Mouse (Mus musculus) E14TG2a.4 (cell line): ENCODE results near the gene Ak2.

ENCODE experiments used
- H3K27me3 ChIP-seq: 2 replicates; pipeline ENCODE4 v1.6.1; 2014; ENCODE audit warnings: low read length, control low read depth; ENCODE audit not compliant: insufficient read depth
- H3K36me3 ChIP-seq: 2 replicates; pipeline ENCODE4 v1.6.1; 2014; ENCODE audit warnings: low read length, control low read depth; ENCODE audit not compliant: insufficient read depth
- H3K4me1 ChIP-seq: replicated peaks from 2 replicates; pipeline ENCODE4 v1.6.1; 2014; ENCODE audit warnings: low read depth, low read length, control low read depth
- H3K4me3 ChIP-seq: replicated peaks from 2 replicates; pipeline ENCODE4 v1.5.1; 2014; ENCODE audit warnings: mild to moderate bottlenecking, low read length
- H3K9me3 ChIP-seq: 2 replicates; pipeline ENCODE4 v1.6.1; 2014; ENCODE audit warnings: low read length, control low read depth
- CTCF ChIP-seq: conservative IDR thresholded peaks from 2 replicates; pipeline ENCODE4 v1.5.1; 2014; ENCODE audit warnings: low read length
- NANOG ChIP-seq: IDR thresholded peaks from 2 replicates; pipeline ENCODE4 v1.6.1; 2014; ENCODE audit warnings: borderline replicate concordance, low read length, mixed read lengths
- POU5F1 ChIP-seq: IDR thresholded peaks from 2 replicates; pipeline ENCODE4 v1.6.1; 2014; ENCODE audit warnings: low read length, borderline replicate concordance

Ak2 gene

GRCm38 (mm10) chr4:129048501-129049305 lies 56.9 kb downstream of the Ak2 start:
- H3K4me3 ChIP-seq = peak overlapping the region; percentile 75
- H3K9me3 ChIP-seq = peaks cover 13% of the 10 kb centered on the region
- peaks cover 54% of the 10 kb centered on the region for H3K4me1 ChIP-seq
- H3K36me3 ChIP-seq = peaks cover 8% of the 10 kb centered on the region
- TF ChIP-seq POU5F1 = no peak
- no peak for TF ChIP-seq NANOG
- TF ChIP-seq CTCF = no peak
- peaks cover 21% of the 10 kb centered on the region for H3K27me3 ChIP-seq

GRCm38 (mm10) chr4:129049306-129050011 lies 57.7 kb downstream of the Ak2 start:
- TF ChIP-seq NANOG = no peak
- no peak for TF ChIP-seq POU5F1
- H3K27me3 ChIP-seq = peaks cover 21% of the 10 kb centered on the region
- H3K4me1 ChIP-seq = peaks cover 53% of the 10 kb centered on the region
- peaks cover 20% of the 10 kb centered on the region for H3K9me3 ChIP-seq
- peak overlapping the region; percentile 75 for H3K4me3 ChIP-seq
- H3K36me3 ChIP-seq = peaks cover 15% of the 10 kb centered on the region

GRCm38 (mm10) chr4:129050365-129050764 lies 58.6 kb downstream of the Ak2 start:
- Histone ChIP-seq H3K4me3 (no peak overlapping the region), H3K36me3 (peaks cover 24% of the 10 kb centered on the region), H3K4me1 (peaks cover 53% of the 10 kb centered on the region), H3K27me3 (peaks cover 21% of the 10 kb centered on the region), H3K9me3 (peaks cover 26% of the 10 kb centered on the region)
- TF ChIP-seq POU5F1 (no peak), NANOG (no peak), CTCF (no peak)

GRCm38 (mm10) chr4:129050901-129051417 lies 59.2 kb downstream of the Ak2 start:
- Histone ChIP-seq H3K4me3 (peak overlapping the region; percentile 32; the same call in 1 of the 2 replicates), H3K9me3 (peaks cover 26% of the 10 kb centered on the region), H3K36me3 (peaks cover 30% of the 10 kb centered on the region), H3K27me3 (peaks cover 21% of the 10 kb centered on the region), H3K4me1 (peaks cover 53% of the 10 kb centered on the region)
- TF ChIP-seq NANOG (no peak), POU5F1 (no peak), CTCF (no peak)

DNA sequence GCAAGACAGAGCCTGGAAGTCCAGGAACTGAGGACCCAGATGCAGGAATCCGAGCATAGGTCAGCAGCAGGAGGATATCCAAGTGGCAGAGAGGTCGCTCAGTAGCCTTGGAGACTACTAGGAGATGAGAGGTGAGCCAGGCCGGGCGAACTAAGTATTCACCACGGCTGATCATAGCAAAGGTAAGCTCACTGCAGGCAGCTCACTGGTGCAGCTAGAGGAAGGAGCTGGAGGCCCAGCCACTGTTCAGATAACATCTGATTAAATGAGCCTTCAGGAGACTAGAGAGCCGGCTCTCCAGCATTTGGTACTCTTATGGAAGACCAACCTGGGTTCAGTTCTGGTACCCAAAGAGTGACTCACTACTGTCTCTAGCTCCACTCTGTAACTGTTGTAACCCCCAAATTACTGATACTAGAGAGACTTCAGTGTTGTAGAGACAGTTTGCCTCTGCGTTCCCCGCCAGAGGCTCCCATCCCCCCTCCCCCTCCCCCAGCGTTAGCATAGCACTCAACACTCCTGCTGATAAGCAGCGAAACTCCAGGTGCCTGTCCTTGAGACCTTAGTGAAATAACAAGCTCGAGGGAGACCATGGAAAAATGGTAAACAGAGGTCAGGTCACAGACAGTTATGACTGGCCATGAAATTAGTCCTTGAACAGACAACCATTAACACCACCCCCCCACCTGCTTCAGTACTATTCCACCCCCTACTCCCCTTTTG lies 59.9 kb downstream of the Ak2 start:
- peaks cover 21% of the 10 kb centered on the region for H3K27me3 ChIP-seq
- H3K36me3 ChIP-seq = peaks cover 36% of the 10 kb centered on the region
- TF ChIP-seq NANOG (peak; percentile 50; the same call in 1 of the 2 replicates), CTCF (no peak), POU5F1 (no peak)
- peaks cover 26% of the 10 kb centered on the region for H3K9me3 ChIP-seq
- H3K4me1 ChIP-seq = peaks cover 50% of the 10 kb centered on the region
- H3K4me3 ChIP-seq = peak overlapping the region; percentile 32; the same call in 1 of the 2 replicates

GRCm38 (mm10) chr4:129054757-129055156 lies 63.0 kb downstream of the Ak2 start:
- no peak overlapping the region for H3K4me3 ChIP-seq
- peaks cover 10% of the 10 kb centered on the region for H3K27me3 ChIP-seq
- peaks cover 26% of the 10 kb centered on the region for H3K9me3 ChIP-seq
- TF ChIP-seq CTCF (no peak), NANOG (no peak), POU5F1 (no peak)
- peaks cover 39% of the 10 kb centered on the region for H3K36me3 ChIP-seq
- peaks cover 44% of the 10 kb centered on the region for H3K4me1 ChIP-seq

- no peak overlapping the region for H3K4me3 ChIP-seq
These were observed 63.8 kb downstream of the Ak2 start for GRCm38 (mm10) chr4:129055562-129055961.

DNA sequence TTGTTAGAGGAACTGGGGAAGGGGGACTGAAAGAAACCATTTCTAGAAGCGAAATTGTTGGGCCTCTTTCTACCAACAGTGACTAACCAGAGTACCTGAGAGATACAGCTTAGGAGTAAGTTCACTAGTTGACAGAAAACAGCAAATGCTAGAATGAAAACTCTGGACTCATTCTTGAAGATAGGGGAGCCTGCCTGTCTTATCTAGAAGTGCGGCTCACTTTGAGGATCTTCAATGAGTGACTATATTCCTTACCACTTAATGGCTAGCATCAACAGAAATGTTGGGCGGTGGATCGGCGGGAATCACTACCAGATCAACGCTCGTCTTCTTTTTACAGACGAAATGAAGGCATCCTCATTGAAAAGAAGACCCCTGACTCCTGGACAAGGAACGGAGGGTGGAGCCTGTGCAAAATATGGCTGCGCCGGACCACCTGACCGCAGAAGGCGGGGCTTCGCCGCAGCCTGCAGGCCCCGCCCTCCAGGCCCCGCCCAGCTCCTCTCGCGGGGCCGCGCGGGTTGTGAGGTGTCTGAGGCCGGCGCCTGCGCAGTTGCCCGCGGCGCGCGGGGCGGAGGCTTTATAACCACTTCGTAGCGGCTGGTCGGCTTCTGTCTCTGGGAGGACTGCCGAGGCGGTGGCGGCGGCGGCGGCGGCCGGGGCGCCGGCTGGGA lies 65.9 kb downstream of the Ak2 start:
- TF ChIP-seq NANOG (no peak), CTCF (no peak), POU5F1 (no peak)
- Histone ChIP-seq H3K4me1 (peaks cover 47% of the 10 kb centered on the region), H3K36me3 (peaks cover 42% of the 10 kb centered on the region), H3K27me3 (no peaks in the 10 kb centered on the region), H3K4me3 (peak overlapping the region; percentile 93), H3K9me3 (peaks cover 24% of the 10 kb centered on the region)

More at GRCm38 (mm10) chr4:129055562-129055961, 63.8 kb downstream of the Ak2 start:
- peaks cover 2% of the 10 kb centered on the region; the same call in 1 of the 2 replicates for H3K27me3 ChIP-seq
- TF ChIP-seq CTCF = no peak
- TF ChIP-seq NANOG = no peak
- no peak for TF ChIP-seq POU5F1
- peaks cover 44% of the 10 kb centered on the region for H3K4me1 ChIP-seq
- H3K36me3 ChIP-seq = peaks cover 39% of the 10 kb centered on the region
- H3K9me3 ChIP-seq = peaks cover 26% of the 10 kb centered on the region
